Mouse (Mus musculus): ENCODE results near the gene Gpc3. TPM values are rescaled to one million over a fixed set of nuclear protein-coding genes. Genes with fewer than 3 reads are reported as not detected.

Gene Gpc3
- polyA plus RNA-seq, 1 experiment from 2014 or later, result 560 TPM

DNA sequence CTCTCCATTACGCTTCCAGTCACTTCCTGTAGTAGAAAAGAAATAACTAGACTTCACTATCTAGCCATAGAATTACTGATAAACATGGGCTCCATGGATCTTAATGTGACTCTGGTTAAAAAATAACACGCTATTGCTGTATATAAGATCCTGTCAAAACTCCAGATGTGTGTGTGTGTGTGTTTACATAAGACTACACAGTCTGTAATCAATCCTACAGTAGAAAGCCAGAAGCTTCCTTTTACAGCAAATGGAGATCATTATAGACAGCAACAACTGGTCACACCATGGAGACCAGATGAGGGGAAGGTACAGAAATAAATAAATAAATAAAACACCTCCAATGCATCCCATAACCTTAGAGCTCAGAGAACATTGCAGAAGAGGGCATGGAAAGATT lies 81.6 kb downstream of the Gpc3 start:
- no peak overlapping the region for H3K4me3 ChIP-seq (replicated peaks; ENCODE audit: low read length)
- H3K4me1 ChIP-seq (ENCODE audit: control insufficient read depth, insufficient read depth, low read length), result no peaks in the 10 kb centered on the region
- no peaks in the 10 kb centered on the region for H3K9me3 ChIP-seq (replicated peaks; ENCODE audit: control insufficient read depth, low read length)
- WGBS, result 41% methylated on average over 2 of the region's 2 CpGs
- no peaks in the 10 kb centered on the region for H3K36me3 ChIP-seq (ENCODE audit: control insufficient read depth, insufficient read depth, low read length)
- no peak overlapping the region for H3K4me2 ChIP-seq (ENCODE audit: low read depth, low read length)
- peak; percentile 37; the same call in 1 of the 2 replicates for ATAC-seq (ENCODE audit: insufficient read depth, low FRiP score)
- H3K27me3 ChIP-seq (ENCODE audit: control insufficient read depth, insufficient read depth, low read length), result no peaks in the 10 kb centered on the region; the same call in 1 of the 2 replicates
- H3K9ac ChIP-seq (ENCODE audit: low read length), result no peak overlapping the region
- H3K27ac ChIP-seq (ENCODE audit: low read length), result no peak overlapping the region

DNA sequence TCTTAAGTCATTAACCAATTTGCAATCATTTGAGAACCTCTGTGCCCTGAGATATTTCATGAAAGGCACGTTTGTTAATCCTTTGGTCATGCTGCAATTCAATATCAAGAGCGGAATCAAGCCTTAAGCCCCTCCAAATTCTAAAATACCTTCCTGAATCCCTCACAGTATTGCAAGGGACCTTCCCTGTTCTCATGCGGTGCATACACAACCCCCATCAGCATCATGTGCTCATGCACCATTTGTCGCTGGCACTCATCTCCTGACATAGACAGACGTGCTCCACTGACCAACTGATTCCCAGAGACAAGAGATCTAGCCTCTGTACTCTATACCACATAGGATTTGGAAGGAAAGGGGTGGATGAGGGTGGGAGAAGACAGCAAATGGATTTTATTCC lies 87.7 kb downstream of the Gpc3 start:
- no peak overlapping the region for H3K9ac ChIP-seq (ENCODE audit: low read length)
- H3K4me3 ChIP-seq (replicated peaks; ENCODE audit: low read length), result no peak overlapping the region
- no peaks in the 10 kb centered on the region for H3K27me3 ChIP-seq (ENCODE audit: control insufficient read depth, insufficient read depth, low read length)
- 74% methylated on average over 5 of the region's 5 CpGs for WGBS
- H3K27ac ChIP-seq (ENCODE audit: low read length), result no peak overlapping the region
- no peaks in the 10 kb centered on the region for H3K36me3 ChIP-seq (ENCODE audit: control insufficient read depth, insufficient read depth, low read length)
- no peak for ATAC-seq (ENCODE audit: insufficient read depth, low FRiP score)
- H3K4me2 ChIP-seq (ENCODE audit: low read depth, low read length), result no peak overlapping the region
- no peaks in the 10 kb centered on the region for H3K9me3 ChIP-seq (replicated peaks; ENCODE audit: control insufficient read depth, low read length)
- no peaks in the 10 kb centered on the region for H3K4me1 ChIP-seq (ENCODE audit: control insufficient read depth, insufficient read depth, low read length)

DNA sequence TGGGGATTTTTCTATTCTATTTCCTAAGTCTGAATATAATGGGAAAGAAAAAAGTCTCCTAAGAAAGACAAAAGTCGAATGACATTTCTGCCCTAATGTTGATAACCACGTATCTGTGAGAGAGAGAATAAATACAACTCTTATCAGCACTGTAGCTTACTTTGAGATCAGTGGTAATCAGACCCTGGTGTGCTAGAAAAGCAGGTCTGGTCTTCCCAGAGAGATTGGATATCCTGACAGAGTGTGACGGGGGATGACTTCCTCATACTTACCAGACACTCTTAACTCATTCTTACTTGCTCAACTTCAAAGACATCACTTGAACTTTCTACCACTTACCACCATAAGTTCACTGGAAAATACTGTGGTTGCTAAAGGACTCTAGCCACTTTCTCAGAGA lies 88.6 kb downstream of the Gpc3 start:
- no peaks in the 10 kb centered on the region for H3K36me3 ChIP-seq (ENCODE audit: control insufficient read depth, insufficient read depth, low read length)
- no peaks in the 10 kb centered on the region for H3K4me1 ChIP-seq (ENCODE audit: control insufficient read depth, insufficient read depth, low read length)
- H3K4me3 ChIP-seq (replicated peaks; ENCODE audit: low read length), result no peak overlapping the region
- no peaks in the 10 kb centered on the region for H3K9me3 ChIP-seq (replicated peaks; ENCODE audit: control insufficient read depth, low read length)
- H3K4me2 ChIP-seq (ENCODE audit: low read depth, low read length), result no peak overlapping the region
- no peak for ATAC-seq (ENCODE audit: insufficient read depth, low FRiP score)
- no peaks in the 10 kb centered on the region for H3K27me3 ChIP-seq (ENCODE audit: control insufficient read depth, insufficient read depth, low read length)
- WGBS, result 58% methylated on average over 3 of the region's 3 CpGs
- H3K9ac ChIP-seq (ENCODE audit: low read length), result no peak overlapping the region
- H3K27ac ChIP-seq (ENCODE audit: low read length), result no peak overlapping the region

DNA sequence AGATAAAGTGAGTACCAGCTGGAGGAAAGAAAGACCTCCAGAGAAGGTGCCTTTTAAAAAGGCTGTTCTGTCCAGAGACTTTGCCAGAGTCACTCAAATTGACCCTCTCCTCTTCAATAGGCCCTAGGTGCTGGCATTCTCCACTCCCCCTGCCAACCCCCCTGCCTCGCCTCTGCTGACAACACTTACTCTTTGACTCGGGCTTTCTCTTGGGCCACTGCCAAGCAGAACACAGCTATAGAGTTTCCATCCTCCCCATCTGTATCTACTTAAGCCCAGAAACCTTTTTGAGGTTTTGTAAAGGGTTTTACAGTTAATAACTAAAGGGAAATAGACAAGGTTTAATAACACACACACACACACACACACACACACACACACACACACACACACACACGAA lies 99.2 kb downstream of the Gpc3 start:
- Histone ChIP-seq H3K4me2 (ENCODE audit: low read depth, low read length) (no peak overlapping the region), H3K9ac (ENCODE audit: low read length) (no peak overlapping the region), H3K4me1 (ENCODE audit: control insufficient read depth, insufficient read depth, low read length) (no peaks in the 10 kb centered on the region), H3K9me3 (replicated peaks; ENCODE audit: control insufficient read depth, low read length) (no peaks in the 10 kb centered on the region), H3K4me3 (replicated peaks; ENCODE audit: low read length) (no peak overlapping the region), H3K27me3 (ENCODE audit: control insufficient read depth, insufficient read depth, low read length) (no peaks in the 10 kb centered on the region), H3K36me3 (ENCODE audit: control insufficient read depth, insufficient read depth, low read length) (no peaks in the 10 kb centered on the region), H3K27ac (ENCODE audit: low read length) (no peak overlapping the region)
- 27% methylated on average over 3 of the region's 3 CpGs for WGBS
- no peak for ATAC-seq (ENCODE audit: insufficient read depth, low FRiP score)

DNA sequence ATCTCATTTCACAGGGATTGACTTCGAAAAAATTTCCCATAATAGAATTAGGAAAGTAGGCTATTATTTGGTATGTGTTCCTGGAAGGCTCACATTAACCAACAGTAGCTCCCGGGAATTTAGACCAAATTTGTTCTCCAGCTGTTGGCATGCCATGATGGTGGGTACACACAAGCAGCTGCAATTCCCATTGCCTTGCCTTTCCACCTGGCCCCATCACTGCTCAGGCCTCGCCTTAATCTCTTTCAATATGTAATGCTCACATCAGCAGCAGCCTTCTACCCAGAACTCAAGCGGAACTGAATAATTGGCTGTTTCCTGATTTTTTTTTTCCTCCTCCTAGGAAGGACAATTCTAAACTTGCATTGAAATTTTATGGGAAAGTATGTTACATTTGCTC lies 102.6 kb downstream of the Gpc3 start:
- WGBS, result 77% methylated on average over 4 of the region's 4 CpGs
- ATAC-seq (ENCODE audit: insufficient read depth, low FRiP score), result no peak
- no peak overlapping the region for H3K4me2 ChIP-seq (ENCODE audit: low read depth, low read length)

DNA sequence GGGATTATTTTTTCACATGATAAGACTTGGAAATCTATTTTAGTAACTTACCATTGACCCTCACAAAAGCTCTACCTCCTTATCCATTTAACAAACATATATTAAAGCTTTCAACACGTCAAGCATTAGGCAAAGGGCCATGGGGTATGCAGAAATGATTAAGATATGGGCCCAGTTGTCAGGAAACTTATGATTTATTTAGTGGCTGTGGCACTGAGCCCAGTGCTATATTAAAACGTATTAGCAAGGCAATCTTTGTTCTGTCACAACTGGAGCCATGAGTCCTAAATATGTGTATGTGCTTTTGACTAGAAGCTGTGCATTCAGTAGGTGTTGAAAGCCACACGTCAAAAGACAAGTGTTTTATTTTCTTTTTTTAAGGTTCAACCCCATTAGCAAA lies 109.9 kb downstream of the Gpc3 start:
- Histone ChIP-seq H3K36me3 (ENCODE audit: control insufficient read depth, insufficient read depth, low read length) (no peaks in the 10 kb centered on the region), H3K9ac (ENCODE audit: low read length) (no peak overlapping the region), H3K4me3 (replicated peaks; ENCODE audit: low read length) (no peak overlapping the region), H3K4me2 (ENCODE audit: low read depth, low read length) (no peak overlapping the region), H3K27me3 (ENCODE audit: control insufficient read depth, insufficient read depth, low read length) (no peaks in the 10 kb centered on the region), H3K27ac (ENCODE audit: low read length) (no peak overlapping the region), H3K9me3 (replicated peaks; ENCODE audit: control insufficient read depth, low read length) (no peaks in the 10 kb centered on the region), H3K4me1 (ENCODE audit: control insufficient read depth, insufficient read depth, low read length) (no peaks in the 10 kb centered on the region)
- ATAC-seq (ENCODE audit: insufficient read depth, low FRiP score), result peak; percentile 64; the same call in 1 of the 2 replicates
- WGBS, result 30% methylated on average over 3 of the region's 3 CpGs

More for the DNA sequence above, 102.6 kb downstream of the Gpc3 start:
- no peak overlapping the region for H3K9ac ChIP-seq (ENCODE audit: low read length)
- H3K9me3 ChIP-seq (replicated peaks; ENCODE audit: control insufficient read depth, low read length), result no peaks in the 10 kb centered on the region
- H3K4me3 ChIP-seq (replicated peaks; ENCODE audit: low read length), result no peak overlapping the region
- H3K27ac ChIP-seq (ENCODE audit: low read length), result no peak overlapping the region
- no peaks in the 10 kb centered on the region for H3K36me3 ChIP-seq (ENCODE audit: control insufficient read depth, insufficient read depth, low read length)
- H3K27me3 ChIP-seq (ENCODE audit: control insufficient read depth, insufficient read depth, low read length), result no peaks in the 10 kb centered on the region
- H3K4me1 ChIP-seq (ENCODE audit: control insufficient read depth, insufficient read depth, low read length), result no peaks in the 10 kb centered on the region

DNA sequence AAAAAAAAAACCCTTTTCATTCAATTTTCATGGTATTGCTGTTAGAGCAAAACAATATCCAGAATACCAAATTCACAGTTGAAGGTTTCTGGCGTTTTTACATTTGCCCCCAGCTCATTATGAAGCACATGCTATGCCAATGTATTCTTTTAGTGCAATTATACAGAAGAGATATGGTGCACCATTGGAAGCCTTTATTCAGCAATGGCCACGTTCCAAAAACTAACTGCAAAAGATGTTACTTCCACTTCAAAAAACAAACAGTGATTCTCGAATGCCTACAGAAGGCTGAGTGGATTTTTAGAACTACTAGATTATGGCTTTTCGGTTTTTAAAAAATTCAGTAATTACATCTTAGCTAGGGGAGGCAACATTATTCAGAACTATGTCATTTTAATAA lies 124.3 kb downstream of the Gpc3 start:
- Histone ChIP-seq H3K4me2 (ENCODE audit: low read depth, low read length) (no peak overlapping the region), H3K9me3 (replicated peaks; ENCODE audit: control insufficient read depth, low read length) (no peaks in the 10 kb centered on the region), H3K27ac (ENCODE audit: low read length) (no peak overlapping the region), H3K4me3 (replicated peaks; ENCODE audit: low read length) (no peak overlapping the region), H3K27me3 (ENCODE audit: control insufficient read depth, insufficient read depth, low read length) (no peaks in the 10 kb centered on the region), H3K4me1 (ENCODE audit: control insufficient read depth, insufficient read depth, low read length) (no peaks in the 10 kb centered on the region), H3K9ac (ENCODE audit: low read length) (no peak overlapping the region), H3K36me3 (ENCODE audit: control insufficient read depth, insufficient read depth, low read length) (no peaks in the 10 kb centered on the region)
- 71% methylated on average over 4 of the region's 4 CpGs for WGBS
- ATAC-seq (ENCODE audit: insufficient read depth, low FRiP score), result no peak

DNA sequence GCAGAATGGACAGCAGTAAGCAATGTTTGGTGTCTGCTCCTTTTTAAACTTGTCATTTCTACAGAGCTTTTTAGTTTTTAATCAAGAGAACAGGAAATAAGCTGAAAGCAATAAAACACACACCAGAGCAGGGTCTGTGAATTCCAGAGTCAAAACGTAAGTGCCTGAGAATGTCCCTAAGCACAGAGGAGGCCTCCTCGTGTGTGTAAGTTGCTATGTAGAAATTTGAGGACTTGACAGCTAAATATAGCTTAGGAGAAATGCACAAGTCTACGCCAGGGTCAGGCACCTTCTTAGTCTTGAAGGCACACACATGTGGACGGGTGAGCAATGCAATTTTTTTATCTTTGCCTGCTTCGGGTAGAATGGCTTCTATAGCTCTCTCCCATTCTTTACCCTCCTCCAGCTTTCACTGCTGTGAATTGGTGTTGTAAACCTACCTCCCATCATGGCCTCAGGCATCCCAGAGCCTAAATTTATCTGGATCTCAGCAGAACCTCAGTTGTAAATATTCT lies 158.6 kb downstream of the Gpc3 start:
- Histone ChIP-seq H3K9ac (ENCODE audit: low read length) (no peak overlapping the region), H3K27ac (ENCODE audit: low read length) (peak overlapping the region; percentile 16; the same call in 1 of the 2 replicates), H3K9me3 (replicated peaks; ENCODE audit: control insufficient read depth, low read length) (no peaks in the 10 kb centered on the region), H3K27me3 (ENCODE audit: control insufficient read depth, insufficient read depth, low read length) (no peaks in the 10 kb centered on the region), H3K4me3 (replicated peaks; ENCODE audit: low read length) (no peak overlapping the region), H3K4me2 (ENCODE audit: low read depth, low read length) (no peak overlapping the region), H3K4me1 (ENCODE audit: control insufficient read depth, insufficient read depth, low read length) (no peaks in the 10 kb centered on the region), H3K36me3 (ENCODE audit: control insufficient read depth, insufficient read depth, low read length) (no peaks in the 10 kb centered on the region)
- no peak for ATAC-seq (ENCODE audit: insufficient read depth, low FRiP score)
- WGBS, result 35% methylated on average over 5 of the region's 5 CpGs

DNA sequence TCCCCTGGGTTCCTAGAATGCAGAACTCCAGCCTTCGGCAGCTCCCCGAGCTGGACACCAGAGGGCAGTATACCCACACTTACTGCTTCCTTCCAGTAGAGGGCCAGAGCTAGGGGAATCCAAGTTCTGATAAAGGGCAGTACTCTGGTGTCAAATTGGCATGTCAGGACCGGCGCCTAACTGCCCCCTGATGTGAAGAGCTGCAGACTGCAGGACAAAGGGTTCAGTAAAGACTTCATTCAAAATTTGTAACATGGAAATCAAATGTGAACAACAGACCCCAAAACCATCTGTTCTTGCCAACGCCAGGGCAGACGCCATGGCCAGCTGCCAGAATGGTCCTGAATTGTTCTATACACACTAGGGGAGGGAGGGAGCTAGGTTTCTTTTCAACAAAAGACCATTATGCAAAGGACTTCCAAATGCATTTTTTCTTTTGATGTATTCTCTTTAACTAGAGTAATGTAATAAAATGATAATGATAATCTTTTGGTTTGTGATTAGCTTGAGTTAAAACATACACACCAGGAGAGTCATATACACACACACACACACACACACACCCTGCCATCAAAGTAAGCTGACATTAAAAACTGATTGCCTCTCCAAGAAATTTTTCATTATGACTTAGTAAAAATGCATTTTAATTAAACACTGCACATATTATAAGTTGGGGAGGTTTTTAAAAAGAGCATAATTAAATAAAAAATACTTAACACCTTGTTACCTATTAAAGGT lies 160.1 kb downstream of the Gpc3 start:
- peak overlapping the region; percentile 34; the same call in 1 of the 2 replicates for H3K4me2 ChIP-seq (ENCODE audit: low read depth, low read length)
- ATAC-seq (ENCODE audit: insufficient read depth, low FRiP score), result no peak; the same call in 1 of the 2 replicates
- 27% methylated on average over 6 of the region's 6 CpGs for WGBS

More for the DNA sequence above, 160.1 kb downstream of the Gpc3 start:
- H3K9me3 ChIP-seq (replicated peaks; ENCODE audit: control insufficient read depth, low read length), result no peaks in the 10 kb centered on the region
- no peak overlapping the region for H3K4me3 ChIP-seq (replicated peaks; ENCODE audit: low read length)
- H3K36me3 ChIP-seq (ENCODE audit: control insufficient read depth, insufficient read depth, low read length), result no peaks in the 10 kb centered on the region
- H3K9ac ChIP-seq (ENCODE audit: low read length), result no peak overlapping the region
- no peak overlapping the region for H3K27ac ChIP-seq (ENCODE audit: low read length)
- H3K27me3 ChIP-seq (ENCODE audit: control insufficient read depth, insufficient read depth, low read length), result no peaks in the 10 kb centered on the region
- H3K4me1 ChIP-seq (ENCODE audit: control insufficient read depth, insufficient read depth, low read length), result no peaks in the 10 kb centered on the region

All from stomach, embryonic 16.5 days (tissue).